Mouse (Mus musculus): ENCODE measurements around the gene Osgin1. TPM values are rescaled to one million over a fixed set of nuclear protein-coding genes. Genes with fewer than 3 reads are reported as not detected.
A peak's percentile ranks its signal among the peaks of the same experiment; 100 is the strongest.

Osgin1 gene
- total and polyA plus RNA-seq, 2 experiments, result 9.6 to 649 TPM

- DNase-seq (ENCODE audit: extremely low read depth, low read depth, low spot score), result peak; percentile 91
- peak overlapping the region; percentile 97 for H3K9ac ChIP-seq (ENCODE audit: low read depth, low read length)
- WGBS, result 2% methylated on average over 80 of the region's 83 CpGs
Observed at GRCm38 (mm10) chr8:119395072-119395950, 38.6 kb upstream of the Osgin1 start.

GRCm38 (mm10) chr8:119398558-119398957 lies 35.4 kb upstream of the Osgin1 start:
- WGBS, result 65% methylated on average over 9 of the region's 9 CpGs
- peaks cover 23% of the 10 kb centered on the region for H3K79me2 ChIP-seq (ENCODE audit: control insufficient read depth, insufficient read depth, low read length)
- H3K27me3 ChIP-seq (ENCODE audit: control insufficient read depth, insufficient read depth, low read length), result no peaks in the 10 kb centered on the region
- TF ChIP-seq POLR2A (IDR thresholded peaks at IDR 0.05; ENCODE audit: extremely low read depth, insufficient read depth, low read length), result no peak
- no peak for TF ChIP-seq CTCF (IDR thresholded peaks at IDR 0.05; ENCODE audit: low read depth, low read length)
- peaks cover 39% of the 10 kb centered on the region for H3K4me1 ChIP-seq (ENCODE audit: control insufficient read depth, insufficient read depth, low read length)
- H3K36me3 ChIP-seq (ENCODE audit: control insufficient read depth, insufficient read depth, low read length), result peaks cover 3% of the 10 kb centered on the region; the same call in 1 of the 2 replicates
- H3K27ac ChIP-seq (replicated peaks; ENCODE audit: insufficient read depth, low read depth, low read length), result no peak overlapping the region
- H3K4me3 ChIP-seq (ENCODE audit: insufficient read depth, low read depth, low read length), result no peak overlapping the region
- 0 out of 2 replicates have a peak overlapping the region, but pooled peaks have one; percentile 9 for H3K9ac ChIP-seq (ENCODE audit: low read depth, low read length)
- DNase-seq (ENCODE audit: extremely low read depth, low read depth, low spot score), result no peak

More at GRCm38 (mm10) chr8:119395072-119395950, 38.6 kb upstream of the Osgin1 start:
- peaks cover 38% of the 10 kb centered on the region for H3K4me1 ChIP-seq (ENCODE audit: control insufficient read depth, insufficient read depth, low read length)
- H3K27me3 ChIP-seq (ENCODE audit: control insufficient read depth, insufficient read depth, low read length), result no peaks in the 10 kb centered on the region
- peaks cover 23% of the 10 kb centered on the region for H3K79me2 ChIP-seq (ENCODE audit: control insufficient read depth, insufficient read depth, low read length)
- no peak for TF ChIP-seq CTCF (IDR thresholded peaks at IDR 0.05; ENCODE audit: low read depth, low read length)
- TF ChIP-seq POLR2A (IDR thresholded peaks at IDR 0.05; ENCODE audit: extremely low read depth, insufficient read depth, low read length), result no peak
- no peaks in the 10 kb centered on the region for H3K36me3 ChIP-seq (ENCODE audit: control insufficient read depth, insufficient read depth, low read length)
- H3K4me3 ChIP-seq (ENCODE audit: insufficient read depth, low read depth, low read length), result peak overlapping the region; percentile 95
- peak overlapping the region; percentile 97 for H3K27ac ChIP-seq (replicated peaks; ENCODE audit: insufficient read depth, low read depth, low read length)

GRCm38 (mm10) chr8:119399255-119399654 lies 34.7 kb upstream of the Osgin1 start:
- no peak for TF ChIP-seq POLR2A (IDR thresholded peaks at IDR 0.05; ENCODE audit: extremely low read depth, insufficient read depth, low read length)
- no peak for TF ChIP-seq CTCF (IDR thresholded peaks at IDR 0.05; ENCODE audit: low read depth, low read length)
- H3K36me3 ChIP-seq (ENCODE audit: control insufficient read depth, insufficient read depth, low read length), result peaks cover 4% of the 10 kb centered on the region; the same call in 1 of the 2 replicates
- no peak overlapping the region; the same call in 1 of the 2 replicates for H3K27ac ChIP-seq (replicated peaks; ENCODE audit: insufficient read depth, low read depth, low read length)
- peaks cover 37% of the 10 kb centered on the region for H3K4me1 ChIP-seq (ENCODE audit: control insufficient read depth, insufficient read depth, low read length)
- 42% methylated on average over 6 of the region's 6 CpGs for WGBS
- no peak overlapping the region for H3K9ac ChIP-seq (ENCODE audit: low read depth, low read length)
- no peak overlapping the region for H3K4me3 ChIP-seq (ENCODE audit: insufficient read depth, low read depth, low read length)
- peak; percentile 75 for DNase-seq (ENCODE audit: extremely low read depth, low read depth, low spot score)
- peaks cover 23% of the 10 kb centered on the region for H3K79me2 ChIP-seq (ENCODE audit: control insufficient read depth, insufficient read depth, low read length)
- no peaks in the 10 kb centered on the region for H3K27me3 ChIP-seq (ENCODE audit: control insufficient read depth, insufficient read depth, low read length)

GRCm38 (mm10) chr8:119400122-119400671 lies 33.7 kb upstream of the Osgin1 start:
- peaks cover 35% of the 10 kb centered on the region for H3K4me1 ChIP-seq (ENCODE audit: control insufficient read depth, insufficient read depth, low read length)
- 26% methylated on average over 9 of the region's 9 CpGs for WGBS
- peak; percentile 78 for DNase-seq (ENCODE audit: extremely low read depth, low read depth, low spot score)
- H3K27ac ChIP-seq (replicated peaks; ENCODE audit: insufficient read depth, low read depth, low read length), result 0 out of 2 replicates have a peak overlapping the region, but pooled peaks have one; percentile 3
- H3K79me2 ChIP-seq (ENCODE audit: control insufficient read depth, insufficient read depth, low read length), result peaks cover 19% of the 10 kb centered on the region
- H3K36me3 ChIP-seq (ENCODE audit: control insufficient read depth, insufficient read depth, low read length), result peaks cover 4% of the 10 kb centered on the region; the same call in 1 of the 2 replicates
- TF ChIP-seq CTCF (IDR thresholded peaks at IDR 0.05; ENCODE audit: low read depth, low read length), result no peak
- TF ChIP-seq POLR2A (IDR thresholded peaks at IDR 0.05; ENCODE audit: extremely low read depth, insufficient read depth, low read length), result no peak
- H3K9ac ChIP-seq (ENCODE audit: low read depth, low read length), result peak overlapping the region; percentile 26; the same call in 1 of the 2 replicates
- no peak overlapping the region for H3K4me3 ChIP-seq (ENCODE audit: insufficient read depth, low read depth, low read length)
- no peaks in the 10 kb centered on the region for H3K27me3 ChIP-seq (ENCODE audit: control insufficient read depth, insufficient read depth, low read length)

GRCm38 (mm10) chr8:119400904-119401303 lies 33.0 kb upstream of the Osgin1 start:
- no peak for TF ChIP-seq CTCF (IDR thresholded peaks at IDR 0.05; ENCODE audit: low read depth, low read length)
- no peak for TF ChIP-seq POLR2A (IDR thresholded peaks at IDR 0.05; ENCODE audit: extremely low read depth, insufficient read depth, low read length)
- Histone ChIP-seq H3K36me3 (ENCODE audit: control insufficient read depth, insufficient read depth, low read length) (peaks cover 6% of the 10 kb centered on the region; the same call in 1 of the 2 replicates), H3K4me1 (ENCODE audit: control insufficient read depth, insufficient read depth, low read length) (peaks cover 35% of the 10 kb centered on the region), H3K27ac (replicated peaks; ENCODE audit: insufficient read depth, low read depth, low read length) (no peak overlapping the region), H3K79me2 (ENCODE audit: control insufficient read depth, insufficient read depth, low read length) (peaks cover 17% of the 10 kb centered on the region), H3K9ac (ENCODE audit: low read depth, low read length) (no peak overlapping the region), H3K4me3 (ENCODE audit: insufficient read depth, low read depth, low read length) (no peak overlapping the region), H3K27me3 (ENCODE audit: control insufficient read depth, insufficient read depth, low read length) (no peaks in the 10 kb centered on the region)
- peak; percentile 66 for DNase-seq (ENCODE audit: extremely low read depth, low read depth, low spot score)
- 24% methylated on average over 3 of the region's 3 CpGs for WGBS
